Mouse (Mus musculus) embryonic facial prominence, embryonic 14.5 days (tissue): Measurements from ENCODE around the gene Fkrp. TPM values are rescaled to one million over a fixed set of nuclear protein-coding genes. Genes with fewer than 3 reads are reported as not detected.
A peak's percentile ranks its signal among the peaks of the same experiment; 100 is the strongest.

Experiments
- ATAC-seq: fragments of 200-750 bp; cut with Nextera tagmentation; 2 replicates; pipeline ENCODE4 v1.8.0; 2017; ENCODE audit warnings: low read depth, moderate number of reproducible peaks, moderate TSS enrichment
- DNase-seq: peaks from one replicate; pipeline ENCODE4 v3.0.0-alpha.2; 2015; ENCODE audit warnings: low spot score
- H3K27ac ChIP-seq: fragments of 300-500 bp; sonication (generic); replicated peaks from 2 replicates; pipeline ENCODE4 v1.5.1; 2014; ENCODE audit warnings: low read depth, mild to moderate bottlenecking, low read length, moderate library complexity
- H3K27me3 ChIP-seq: fragments of 300-500 bp; sonication (generic); replicated peaks from 2 replicates; pipeline ENCODE4 v1.6.1; 2014; ENCODE audit warnings: low read length; ENCODE audit not compliant: control insufficient read depth, insufficient read depth
- H3K36me3 ChIP-seq: fragments of 300-500 bp; sonication (generic); 2 replicates; pipeline ENCODE4 v1.6.1; 2014; ENCODE audit warnings: low read length, mixed read lengths; ENCODE audit not compliant: control insufficient read depth, insufficient read depth
- H3K4me1 ChIP-seq: fragments of 300-500 bp; sonication (generic); 2 replicates; pipeline ENCODE4 v1.6.1; 2014; ENCODE audit warnings: antibody characterized with exemption, low read length; ENCODE audit not compliant: control insufficient read depth, insufficient read depth
- H3K4me2 ChIP-seq: fragments of 300-500 bp; sonication (generic); 2 replicates; pipeline ENCODE4 v1.6.1; 2014; ENCODE audit warnings: low read depth, mild to moderate bottlenecking, low read length, moderate library complexity, mixed read lengths
- H3K4me3 ChIP-seq: fragments of 300-500 bp; sonication (generic); 2 replicates; pipeline ENCODE4 v1.5.1; 2014; ENCODE audit warnings: low read depth, mild to moderate bottlenecking, low read length
- H3K9ac ChIP-seq: fragments of 300-500 bp; sonication (generic); 2 replicates; pipeline ENCODE4 v1.6.1; 2014; ENCODE audit warnings: low read depth, mild to moderate bottlenecking, low read length, moderate library complexity, mixed read lengths
- H3K9me3 ChIP-seq: fragments of 300-500 bp; sonication (generic); 2 replicates; pipeline ENCODE4 v1.6.1; 2016; ENCODE audit warnings: low read length; ENCODE audit not compliant: control insufficient read depth
- WGBS: fragments of 180-500 bp; shearing (Covaris S2); extraction: QIAGEN DNeasy Blood & Tissue Kit; methylation state at CpG from one replicate; pipeline ENCODE4 v1.1.7; 2014; 5-methylcytosine and 5-hydroxymethylcytosine counted together
- polyA plus RNA-seq: library from polyadenylated mRNA; unstranded; fragments of >200 nt; fragmentation: Nextera tagmentation; extraction: Ambion mirVana; gene quantifications from 2 replicates; pipeline ENCODE4 v1.2.1, GENCODE M21; 2014

Gene Fkrp
- polyA plus RNA-seq, 1 experiment from 2014 or later = 28.6 TPM

DNA sequence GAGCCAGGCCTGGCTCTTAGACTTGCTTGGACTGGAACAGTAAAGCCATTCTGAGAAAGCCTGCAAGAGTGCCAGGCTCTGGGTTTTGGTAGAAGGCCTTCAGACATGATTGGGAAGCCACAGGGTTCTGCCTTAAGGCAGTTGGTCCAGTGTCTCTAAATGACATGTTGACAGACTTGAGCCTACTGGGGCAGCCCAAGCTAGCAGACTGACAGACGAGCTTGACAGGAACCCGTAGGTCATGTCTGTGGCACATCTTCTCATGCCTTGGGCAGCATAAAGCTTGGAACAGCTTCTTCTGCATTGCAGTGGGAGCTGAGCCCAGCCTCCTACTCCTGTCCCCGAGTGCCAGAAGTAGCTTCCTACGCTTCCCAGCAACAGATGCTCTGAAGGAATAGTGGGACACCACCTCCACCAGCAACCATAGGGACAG, 5.2 kb upstream of the Fkrp start:
- no peak overlapping the region for H3K4me2 ChIP-seq
- no peaks in the 10 kb centered on the region for H3K27me3 ChIP-seq
- no peak overlapping the region for H3K9ac ChIP-seq
- peaks cover 43% of the 10 kb centered on the region for H3K36me3 ChIP-seq
- peaks cover 35% of the 10 kb centered on the region for H3K4me1 ChIP-seq
- H3K27ac ChIP-seq = no peak overlapping the region
- WGBS = 59% methylated on average over 4 of the region's 4 CpGs
- H3K9me3 ChIP-seq = no peaks in the 10 kb centered on the region
- no peak for DNase-seq
- ATAC-seq = no peak
- H3K4me3 ChIP-seq = no peak overlapping the region

DNA sequence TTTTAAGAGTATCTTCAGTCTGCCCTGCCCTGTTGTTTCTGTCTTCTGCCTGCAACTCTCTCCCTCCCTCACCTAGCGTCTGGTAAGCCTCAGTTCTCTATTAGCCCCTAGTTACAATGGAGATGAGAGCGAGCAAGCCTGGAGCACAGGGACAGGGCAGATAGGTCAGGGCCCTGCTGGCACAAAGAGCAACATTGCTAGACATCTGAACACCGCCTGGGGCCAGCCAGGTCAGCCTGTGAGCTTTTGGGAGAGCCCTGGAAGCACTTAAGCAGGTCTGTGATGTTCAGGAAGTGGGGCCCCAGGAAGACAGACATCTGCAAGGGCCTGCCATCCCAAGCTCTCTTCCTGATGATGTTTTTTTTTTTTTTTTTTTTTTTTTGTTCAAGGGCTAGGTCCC, 4.6 kb upstream of the Fkrp start:
- ATAC-seq (no peak), DNase-seq (no peak)
- H3K4me2 ChIP-seq = no peak overlapping the region
- 33% methylated on average over 3 of the region's 3 CpGs for WGBS
- H3K9ac ChIP-seq = no peak overlapping the region
- no peak overlapping the region for H3K4me3 ChIP-seq
- H3K27ac ChIP-seq = no peak overlapping the region
- H3K27me3 ChIP-seq = no peaks in the 10 kb centered on the region
- H3K9me3 ChIP-seq = no peaks in the 10 kb centered on the region
- peaks cover 37% of the 10 kb centered on the region for H3K36me3 ChIP-seq
- H3K4me1 ChIP-seq = peaks cover 35% of the 10 kb centered on the region

- no peaks in the 10 kb centered on the region for H3K27me3 ChIP-seq
- 62% methylated on average over 5 of the region's 5 CpGs for WGBS
- no peak overlapping the region for H3K4me3 ChIP-seq
- no peak overlapping the region for H3K9ac ChIP-seq
- peaks cover 29% of the 10 kb centered on the region for H3K36me3 ChIP-seq
- H3K4me1 ChIP-seq = peaks cover 41% of the 10 kb centered on the region
- no peak for DNase-seq
- ATAC-seq = no peak
- H3K9me3 ChIP-seq = no peaks in the 10 kb centered on the region
- no peak overlapping the region for H3K4me2 ChIP-seq
- H3K27ac ChIP-seq = no peak overlapping the region
These were observed 3.8 kb upstream of the Fkrp start for GRCm38 (mm10) chr7:16820271-16820763.

DNA sequence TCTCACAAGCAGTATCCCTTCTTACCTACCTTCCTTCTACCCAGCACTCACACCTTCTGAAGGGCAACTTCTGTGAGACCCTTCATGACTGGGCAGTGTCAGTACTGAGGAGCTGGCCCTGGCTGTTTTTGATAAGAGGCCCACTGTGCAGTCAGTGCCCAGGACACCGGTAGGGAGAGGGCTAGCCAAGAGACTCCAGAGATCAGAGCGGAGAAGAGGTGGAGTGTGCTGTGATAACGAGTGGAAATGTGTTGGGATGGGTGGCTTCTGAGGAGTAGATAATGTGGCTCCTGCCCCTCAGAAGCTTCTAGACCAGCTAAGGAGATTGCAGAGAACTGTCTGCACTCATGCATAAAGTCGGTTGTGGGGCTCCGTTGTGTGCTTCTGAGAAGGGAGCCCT, 3.3 kb upstream of the Fkrp start:
- H3K4me1 ChIP-seq = peaks cover 41% of the 10 kb centered on the region
- ATAC-seq = no peak
- H3K9me3 ChIP-seq = no peaks in the 10 kb centered on the region
- H3K4me2 ChIP-seq = no peak overlapping the region
- no peak overlapping the region for H3K27ac ChIP-seq
- H3K36me3 ChIP-seq = peaks cover 24% of the 10 kb centered on the region; the same call in 1 of the 2 replicates
- WGBS = 71% methylated on average over 5 of the region's 5 CpGs
- DNase-seq = no peak
- no peaks in the 10 kb centered on the region for H3K27me3 ChIP-seq
- no peak overlapping the region for H3K9ac ChIP-seq
- H3K4me3 ChIP-seq = no peak overlapping the region

DNA sequence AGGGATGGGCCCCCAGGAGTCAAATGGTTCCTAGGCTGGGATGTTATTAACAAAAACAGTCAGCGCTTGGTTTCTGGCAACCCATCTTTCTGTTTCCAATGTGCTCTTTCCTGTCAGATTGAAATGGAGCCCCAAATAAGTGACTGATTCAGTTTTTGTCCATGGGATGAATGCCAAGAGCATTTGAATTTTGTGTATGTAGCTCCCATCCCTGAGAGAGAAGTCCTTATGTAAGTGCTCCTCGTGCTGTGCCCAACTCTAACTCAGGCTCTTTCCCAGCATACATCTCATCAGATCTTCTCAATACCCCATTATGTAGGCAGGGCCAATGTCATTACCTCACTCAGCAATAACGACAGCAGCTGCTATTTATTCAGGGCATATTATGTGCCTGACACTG, 1.2 kb upstream of the Fkrp start:
- peaks cover 17% of the 10 kb centered on the region; the same call in 1 of the 2 replicates for H3K36me3 ChIP-seq
- ATAC-seq (no peak), DNase-seq (peak; percentile 15)
- no peaks in the 10 kb centered on the region for H3K9me3 ChIP-seq
- H3K27me3 ChIP-seq = no peaks in the 10 kb centered on the region; the same call in 1 of the 2 replicates
- H3K4me1 ChIP-seq = peaks cover 41% of the 10 kb centered on the region
- H3K27ac ChIP-seq = no peak overlapping the region
- peak overlapping the region; percentile 100 for H3K9ac ChIP-seq
- H3K4me3 ChIP-seq = peak overlapping the region; percentile 99
- H3K4me2 ChIP-seq = peak overlapping the region; percentile 83
- 33% methylated on average over 3 of the region's 3 CpGs for WGBS

GRCm38 (mm10) chr7:16816078-16816474, 456 bp downstream of the Fkrp start:
- peaks cover 13% of the 10 kb centered on the region; the same call in 1 of the 2 replicates for H3K36me3 ChIP-seq
- peak overlapping the region; percentile 100 for H3K9ac ChIP-seq
- peak; percentile 85 for ATAC-seq
- peak overlapping the region; percentile 99 for H3K4me3 ChIP-seq
- H3K4me2 ChIP-seq = peak overlapping the region; percentile 83
- peak; percentile 93 for DNase-seq
- H3K27ac ChIP-seq = peak overlapping the region; percentile 99
- peaks cover 38% of the 10 kb centered on the region for H3K4me1 ChIP-seq
- under 1% methylated on average over 12 of the region's 55 CpGs for WGBS
- H3K9me3 ChIP-seq = no peaks in the 10 kb centered on the region
- H3K27me3 ChIP-seq = peaks cover 9% of the 10 kb centered on the region

- H3K36me3 ChIP-seq = peaks cover 17% of the 10 kb centered on the region; the same call in 1 of the 2 replicates
- H3K9me3 ChIP-seq = no peaks in the 10 kb centered on the region
- WGBS = 0% methylated on average over 1 of the region's 1 CpGs
- DNase-seq = peak; percentile 83
- peak; percentile 51 for ATAC-seq
- peak within 1 kb of the TSS; percentile 99 for H3K4me3 ChIP-seq
- H3K9ac ChIP-seq = peak within 1 kb of the TSS; percentile 100
- peak within 1 kb of the TSS; percentile 83 for H3K4me2 ChIP-seq
- H3K27me3 ChIP-seq = peaks cover 10% of the 10 kb centered on the region
- peaks cover 41% of the 10 kb centered on the region for H3K4me1 ChIP-seq
- H3K27ac ChIP-seq = peak within 1 kb of the TSS; percentile 99
These were observed 1.1 kb downstream of the Fkrp start, which contains the start of gene Strn4 for GRCm38 (mm10) chr7:16815351-16815941. Gene Strn4, plus strand, starts transcription at chr7:16815889.

GRCm38 (mm10) chr7:16812505-16812904, 4.0 kb downstream of the Fkrp start:
- no peak overlapping the region for H3K27ac ChIP-seq
- H3K27me3 ChIP-seq = peaks cover 10% of the 10 kb centered on the region
- ATAC-seq (no peak), DNase-seq (no peak)
- H3K4me3 ChIP-seq = no peak overlapping the region
- H3K9me3 ChIP-seq = no peaks in the 10 kb centered on the region
- H3K4me1 ChIP-seq = peaks cover 12% of the 10 kb centered on the region
- 69% methylated on average over 2 of the region's 2 CpGs for WGBS
- no peak overlapping the region for H3K4me2 ChIP-seq
- H3K36me3 ChIP-seq = peaks cover 40% of the 10 kb centered on the region
- H3K9ac ChIP-seq = no peak overlapping the region

GRCm38 (mm10) chr7:16811649-16812070, 4.9 kb downstream of the Fkrp start:
- peaks cover 47% of the 10 kb centered on the region for H3K36me3 ChIP-seq
- no peak for ATAC-seq
- no peak for DNase-seq
- H3K27ac ChIP-seq = no peak overlapping the region
- peak overlapping the region; percentile 58 for H3K9ac ChIP-seq
- H3K4me2 ChIP-seq = peak overlapping the region; percentile 88
- H3K27me3 ChIP-seq = peaks cover 10% of the 10 kb centered on the region
- H3K4me1 ChIP-seq = peaks cover 9% of the 10 kb centered on the region
- H3K9me3 ChIP-seq = no peaks in the 10 kb centered on the region
- WGBS = 17% methylated on average over 17 of the region's 17 CpGs
- H3K4me3 ChIP-seq = peak overlapping the region; percentile 46
